Mouse (Mus musculus): ENCODE data around the gene Gpr162.

- TF ChIP-seq CTCF (conservative IDR thresholded peaks at IDR 0.05 in 1 of 2, IDR thresholded peaks at IDR 0.05 in 1 of 2; ENCODE audit: low read depth in 2 of 2, low read length in 2 of 2) (no peak), EP300 (IDR thresholded peaks at IDR 0.05; ENCODE audit: low read length) (no peak)
These were observed 22.2 kb upstream of the Gpr162 start for GRCm38 (mm10) chr6:124885956-124886381.
